Mouse (Mus musculus): ENCODE data around the gene Clk3. TPM values are rescaled to one million over a fixed set of nuclear protein-coding genes. Genes with fewer than 3 reads are reported as not detected.
"Not testable (repeated sequence)": the region's sequence is repeated elsewhere in the genome, so short reads cannot be mapped to it uniquely, and the experiment has no call there.

Clk3 gene
- polyA plus RNA-seq, 1 experiment from 2014 or later: 79.7 TPM

- Histone ChIP-seq H3K4me3 (no peak overlapping the region), H3K9me3 (no peaks in the 10 kb centered on the region), H3K4me1 (no peaks in the 10 kb centered on the region), H3K27ac (no peak overlapping the region), H3K36me3 (peaks cover 96% of the 10 kb centered on the region), H3K27me3 (ENCODE audit: insufficient read depth, poor library complexity, severe bottlenecking) (no peaks in the 10 kb centered on the region)
- 74% methylated on average over 1 of the region's 1 CpGs for WGBS
- no peak for DNase-seq (ENCODE audit: low spot score)
Measured at GRCm38 (mm10) chr9:57747067-57747466, 18.6 kb downstream of the Clk3 start.

- Histone ChIP-seq H3K4me1 (no peaks in the 10 kb centered on the region), H3K27me3 (ENCODE audit: insufficient read depth, poor library complexity, severe bottlenecking) (no peaks in the 10 kb centered on the region), H3K36me3 (peaks cover 95% of the 10 kb centered on the region), H3K9me3 (no peaks in the 10 kb centered on the region), H3K27ac (no peak overlapping the region), H3K4me3 (no peak overlapping the region)
- DNase-seq (ENCODE audit: low spot score): peak; percentile 75
- 66% methylated on average over 3 of the region's 3 CpGs for WGBS
Measured at GRCm38 (mm10) chr9:57744462-57745091, 21.1 kb downstream of the Clk3 start.

DNA sequence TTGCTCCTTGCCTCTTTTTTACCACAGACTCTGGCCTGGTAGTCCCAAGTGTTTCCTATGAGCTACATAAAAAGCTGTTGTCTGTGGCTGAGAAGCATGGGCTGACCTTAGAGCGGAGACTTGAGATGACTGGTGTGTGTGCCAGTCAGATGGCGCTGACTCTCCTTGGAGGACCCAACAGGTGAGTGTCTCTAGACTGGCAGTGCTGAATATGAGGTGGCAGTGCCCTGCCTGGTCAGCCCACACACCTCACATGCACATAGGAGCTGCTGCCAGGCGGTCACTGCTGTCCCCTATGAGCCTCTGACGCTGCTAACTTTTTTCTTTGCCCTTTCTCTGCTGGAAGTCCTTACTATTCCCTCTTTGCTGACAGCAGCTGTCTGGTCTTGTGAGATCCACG, 25.8 kb downstream of the Clk3 start:
- H3K4me1 ChIP-seq: peaks cover 8% of the 10 kb centered on the region; the same call in 1 of the 2 replicates
- no peak overlapping the region for H3K4me3 ChIP-seq
- WGBS: 90% methylated on average over 5 of the region's 5 CpGs
- peaks cover 57% of the 10 kb centered on the region for H3K36me3 ChIP-seq
- no peak overlapping the region for H3K27ac ChIP-seq
- DNase-seq (ENCODE audit: low spot score): no peak
- no peaks in the 10 kb centered on the region for H3K9me3 ChIP-seq
- no peaks in the 10 kb centered on the region for H3K27me3 ChIP-seq (ENCODE audit: insufficient read depth, poor library complexity, severe bottlenecking)

DNA sequence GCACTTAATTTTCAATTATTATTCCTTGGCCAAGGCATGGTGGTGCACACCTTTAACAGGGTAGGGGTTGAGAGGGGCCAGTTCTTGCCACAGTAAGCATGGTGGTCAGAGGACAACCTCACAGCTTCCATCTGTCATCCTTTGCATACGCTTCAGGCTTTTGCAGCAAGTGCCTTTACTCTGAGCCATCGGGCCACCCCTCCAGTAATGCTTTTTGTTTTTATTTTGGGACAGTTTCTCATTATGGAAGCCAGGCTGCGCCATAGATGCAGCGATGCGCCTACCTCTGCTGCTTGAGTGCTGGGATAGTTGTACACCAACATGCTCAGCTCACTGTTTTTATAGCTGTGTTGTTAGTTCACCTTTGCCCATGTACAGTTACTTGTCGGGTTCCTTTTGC, 32.1 kb downstream of the Clk3 start:
- Histone ChIP-seq H3K36me3 (peaks cover 37% of the 10 kb centered on the region), H3K4me3 (no peak overlapping the region), H3K4me1 (peaks cover 8% of the 10 kb centered on the region; the same call in 1 of the 2 replicates), H3K9me3 (no peaks in the 10 kb centered on the region), H3K27me3 (ENCODE audit: insufficient read depth, poor library complexity, severe bottlenecking) (no peaks in the 10 kb centered on the region), H3K27ac (no peak overlapping the region)
- 93% methylated on average over 6 of the region's 6 CpGs for WGBS
- peak; percentile 69 for DNase-seq (ENCODE audit: low spot score)

DNA sequence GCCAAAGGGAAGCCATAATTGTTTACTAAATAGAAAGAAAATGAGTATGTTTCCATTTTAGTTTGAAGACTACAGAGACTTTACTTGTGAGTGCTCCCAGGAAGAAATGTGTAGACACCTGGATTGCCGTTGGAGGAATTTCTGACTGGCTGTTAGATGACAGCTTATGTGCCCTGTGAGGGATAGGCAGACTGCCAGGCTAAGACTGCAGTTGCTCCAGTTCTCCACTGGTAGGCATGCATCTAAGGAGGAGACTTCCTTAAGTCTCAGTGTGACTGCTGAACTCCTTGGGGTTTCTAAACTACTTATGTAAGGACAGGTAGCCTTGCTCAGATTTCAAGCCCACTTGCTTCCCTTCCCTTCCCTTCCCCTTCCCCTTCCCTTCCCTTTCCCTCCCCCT, 37.3 kb downstream of the Clk3 start:
- no peak for DNase-seq (ENCODE audit: low spot score)
- H3K27me3 ChIP-seq (ENCODE audit: insufficient read depth, poor library complexity, severe bottlenecking): no peaks in the 10 kb centered on the region
- WGBS: 83% methylated on average over 1 of the region's 1 CpGs
- peaks cover 42% of the 10 kb centered on the region for H3K36me3 ChIP-seq
- no peak overlapping the region for H3K4me3 ChIP-seq
- no peaks in the 10 kb centered on the region for H3K9me3 ChIP-seq
- peaks cover 9% of the 10 kb centered on the region; the same call in 1 of the 2 replicates for H3K4me1 ChIP-seq
- H3K27ac ChIP-seq: no peak overlapping the region

DNA sequence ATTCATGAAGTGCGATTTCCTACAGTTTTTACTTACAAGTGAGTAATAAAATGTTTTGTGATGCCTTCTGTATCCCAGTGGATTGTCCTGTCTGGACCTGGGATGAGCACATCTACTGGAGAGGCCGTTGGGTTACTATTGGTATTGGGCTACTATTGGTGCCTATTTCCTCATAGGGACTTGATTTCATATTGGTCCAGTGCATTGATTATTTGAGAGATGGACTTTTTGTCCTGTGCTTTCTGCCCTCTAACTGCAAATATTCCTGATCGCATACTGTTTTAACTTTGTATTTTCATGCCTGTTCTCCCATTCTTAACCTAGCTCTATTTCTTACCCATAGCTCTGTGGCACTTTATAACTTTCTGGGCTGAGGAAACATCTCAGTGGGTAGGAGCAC, 41.0 kb downstream of the Clk3 start:
- H3K9me3 ChIP-seq: no peaks in the 10 kb centered on the region
- DNase-seq (ENCODE audit: low spot score): no peak
- H3K27ac ChIP-seq: no peak overlapping the region
- no peaks in the 10 kb centered on the region for H3K27me3 ChIP-seq (ENCODE audit: insufficient read depth, poor library complexity, severe bottlenecking)
- WGBS: 94% methylated on average over 3 of the region's 3 CpGs
- H3K4me3 ChIP-seq: no peak overlapping the region
- H3K4me1 ChIP-seq: peaks cover 9% of the 10 kb centered on the region; the same call in 1 of the 2 replicates
- peaks cover 52% of the 10 kb centered on the region for H3K36me3 ChIP-seq

DNA sequence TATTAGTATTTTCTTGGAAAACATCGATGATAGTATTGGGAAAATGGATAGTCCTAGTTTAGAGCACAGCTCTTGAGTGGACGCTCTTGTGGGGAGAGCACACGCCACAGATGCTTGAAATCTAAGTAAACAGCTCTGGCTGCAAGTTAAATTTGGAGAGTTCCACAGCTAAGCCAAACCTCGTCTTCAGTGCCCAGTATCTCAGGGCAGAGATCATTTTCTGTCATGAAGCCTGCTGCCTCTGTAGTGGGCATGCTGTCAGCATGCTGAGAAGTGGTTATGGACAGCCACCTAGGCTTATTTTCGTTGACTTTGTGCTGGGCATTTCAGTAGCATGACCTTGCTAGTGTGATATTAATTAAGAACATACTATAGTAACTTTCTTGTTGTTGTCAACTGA, 41.9 kb downstream of the Clk3 start:
- Histone ChIP-seq H3K9me3 (no peaks in the 10 kb centered on the region), H3K27ac (no peak overlapping the region), H3K36me3 (peaks cover 52% of the 10 kb centered on the region), H3K27me3 (ENCODE audit: insufficient read depth, poor library complexity, severe bottlenecking) (no peaks in the 10 kb centered on the region), H3K4me1 (peaks cover 9% of the 10 kb centered on the region; the same call in 1 of the 2 replicates), H3K4me3 (no peak overlapping the region)
- 85% methylated on average over 5 of the region's 5 CpGs for WGBS
- no peak for DNase-seq (ENCODE audit: low spot score)

- no peaks in the 10 kb centered on the region for H3K9me3 ChIP-seq
- peaks cover 54% of the 10 kb centered on the region for H3K36me3 ChIP-seq
- WGBS: 61% methylated on average over 5 of the region's 5 CpGs
- H3K27me3 ChIP-seq (ENCODE audit: insufficient read depth, poor library complexity, severe bottlenecking): no peaks in the 10 kb centered on the region
- H3K27ac ChIP-seq: no peak overlapping the region
- no peak for DNase-seq (ENCODE audit: low spot score)
- H3K4me3 ChIP-seq: no peak overlapping the region
- H3K4me1 ChIP-seq: peaks cover 9% of the 10 kb centered on the region; the same call in 1 of the 2 replicates
Measured at GRCm38 (mm10) chr9:57723315-57723715, 42.3 kb downstream of the Clk3 start.

GRCm38 (mm10) chr9:57722371-57722770, 43.3 kb downstream of the Clk3 start:
- Histone ChIP-seq H3K9me3 (no peaks in the 10 kb centered on the region), H3K4me3 (no peak overlapping the region), H3K36me3 (peaks cover 53% of the 10 kb centered on the region), H3K27me3 (ENCODE audit: insufficient read depth, poor library complexity, severe bottlenecking) (no peaks in the 10 kb centered on the region), H3K27ac (no peak overlapping the region), H3K4me1 (peaks cover 9% of the 10 kb centered on the region; the same call in 1 of the 2 replicates)
- WGBS: 83% methylated on average over 1 of the region's 1 CpGs
- DNase-seq (ENCODE audit: low spot score): no peak

- H3K9me3 ChIP-seq: no peaks in the 10 kb centered on the region
- H3K36me3 ChIP-seq: peaks cover 59% of the 10 kb centered on the region
- 88% methylated on average over 3 of the region's 3 CpGs for WGBS
Measured at GRCm38 (mm10) chr9:57720736-57721135, 44.9 kb downstream of the Clk3 start.

DNA sequence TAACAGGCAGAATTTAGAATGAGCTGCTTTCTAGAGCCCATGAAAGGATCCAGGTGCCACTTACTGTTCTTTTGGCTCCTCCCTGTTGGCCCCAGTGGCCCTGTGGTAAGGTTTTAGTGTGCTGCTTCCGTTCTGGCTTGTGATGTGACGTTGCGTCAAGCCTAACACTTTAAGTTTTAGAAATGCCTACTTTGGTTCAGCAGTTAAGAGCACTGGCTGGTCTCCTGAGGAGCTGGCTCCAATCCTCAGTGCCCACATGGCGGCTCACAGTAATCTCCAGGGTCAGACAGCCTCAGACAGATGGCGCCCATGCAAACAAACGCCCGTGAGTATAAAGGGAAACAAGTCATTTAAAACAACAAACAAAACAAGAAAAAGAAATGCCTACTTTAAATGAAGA, 47.3 kb downstream of the Clk3 start:
- 94% methylated on average over 7 of the region's 7 CpGs for WGBS
- Histone ChIP-seq H3K36me3 (peaks cover 71% of the 10 kb centered on the region), H3K27ac (no peak overlapping the region), H3K9me3 (no peaks in the 10 kb centered on the region), H3K27me3 (ENCODE audit: insufficient read depth, poor library complexity, severe bottlenecking) (no peaks in the 10 kb centered on the region), H3K4me1 (no peaks in the 10 kb centered on the region), H3K4me3 (no peak overlapping the region)
- DNase-seq (ENCODE audit: low spot score): no peak

More at GRCm38 (mm10) chr9:57720736-57721135, 44.9 kb downstream of the Clk3 start:
- no peaks in the 10 kb centered on the region for H3K27me3 ChIP-seq (ENCODE audit: insufficient read depth, poor library complexity, severe bottlenecking)
- H3K4me1 ChIP-seq: 0 out of 2 replicates have a peak, but pooled peaks cover under 1% of the 10 kb centered on the region
- H3K4me3 ChIP-seq: no peak overlapping the region
- no peak overlapping the region for H3K27ac ChIP-seq
- no peak for DNase-seq (ENCODE audit: low spot score)

GRCm38 (mm10) chr9:57712194-57712593, 53.5 kb downstream of the Clk3 start:
- Histone ChIP-seq H3K9me3 (no peaks in the 10 kb centered on the region), H3K4me3 (no peak overlapping the region), H3K36me3 (peaks cover 45% of the 10 kb centered on the region), H3K27me3 (ENCODE audit: insufficient read depth, poor library complexity, severe bottlenecking) (no peaks in the 10 kb centered on the region), H3K4me1 (peaks cover 11% of the 10 kb centered on the region; the same call in 1 of the 2 replicates), H3K27ac (no peak overlapping the region)
- WGBS: 63% methylated on average over 2 of the region's 2 CpGs
- DNase-seq (ENCODE audit: low spot score): peak; percentile 35

DNA sequence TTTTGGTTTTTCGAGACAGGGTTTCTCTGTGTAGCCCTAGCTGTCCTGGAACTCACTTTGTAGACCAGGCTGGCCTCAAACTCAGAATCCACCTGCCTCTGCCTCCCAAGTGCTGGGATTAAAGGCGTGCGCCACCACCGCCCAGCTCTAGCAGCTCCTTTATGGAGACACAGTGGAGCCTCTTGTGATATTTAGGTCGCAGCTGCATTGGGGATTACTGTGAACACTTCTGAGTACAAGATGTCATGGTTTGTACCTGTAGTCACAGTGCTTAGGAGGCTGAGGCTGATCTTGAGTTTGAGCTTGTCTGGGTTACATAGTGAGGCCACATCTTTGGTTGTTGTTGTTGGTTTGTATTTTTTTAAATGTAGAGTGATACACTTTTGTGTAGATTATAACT, 55.4 kb downstream of the Clk3 start:
- peak; percentile 28 for DNase-seq (ENCODE audit: low spot score)
- WGBS: 91% methylated on average over 5 of the region's 5 CpGs
- peaks cover 11% of the 10 kb centered on the region; the same call in 1 of the 2 replicates for H3K4me1 ChIP-seq
- not testable (repeated sequence) for H3K9me3 ChIP-seq; H3K27ac ChIP-seq; H3K4me3 ChIP-seq; H3K27me3 ChIP-seq (ENCODE audit: insufficient read depth, poor library complexity, severe bottlenecking)
- peaks cover 25% of the 10 kb centered on the region for H3K36me3 ChIP-seq
